Mouse (Mus musculus) MN1 (cell line): Measurements from ENCODE around the gene Postn.

Experiments
- DNase-seq: peaks from one replicate; pipeline ENCODE4 v3.0.0-alpha.2; 2016; ENCODE audit warnings: low spot score

Gene Postn

GRCm38 (mm10) chr3:54360897-54361296 is at the start of gene Postn:
Gene Postn, plus strand, starts transcription at chr3:54361109.
- DNase-seq: no peak

GRCm38 (mm10) chr3:54314055-54314454 is 46.9 kb upstream of the Postn start:
- DNase-seq: no peak

- peak; percentile 19 for DNase-seq
These were observed 7.8 kb upstream of the Postn start for GRCm38 (mm10) chr3:54352891-54353652.

GRCm38 (mm10) chr3:54357561-54357960 is 3.3 kb upstream of the Postn start:
- DNase-seq: peak; percentile 8

- DNase-seq: peak; percentile 32
These were observed 2.3 kb upstream of the Postn start for GRCm38 (mm10) chr3:54358463-54359189.

DNA sequence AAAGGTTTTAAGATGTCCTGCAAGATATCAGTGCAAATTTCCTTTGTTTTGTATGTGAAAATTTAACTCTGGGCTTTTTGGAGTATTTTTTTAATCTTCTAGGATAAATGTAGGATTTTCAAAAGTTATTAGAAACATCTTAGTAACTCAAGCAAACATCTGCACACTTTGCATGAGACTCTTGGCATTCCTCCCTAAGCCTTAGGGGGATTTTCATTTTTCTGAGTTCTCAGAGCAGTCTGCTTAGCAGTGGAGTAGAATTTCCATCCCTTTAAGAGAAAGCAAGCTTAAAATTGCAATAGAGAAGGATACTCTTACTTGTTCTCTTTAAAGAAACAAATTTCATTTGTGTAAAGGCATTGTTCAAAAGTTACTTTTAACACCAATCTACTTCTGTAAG is 747 bp downstream of the Postn start:
- no peak for DNase-seq

GRCm38 (mm10) chr3:54371015-54371414 is 10.1 kb downstream of the Postn start:
- no peak for DNase-seq

- DNase-seq: no peak
These were observed 11.7 kb downstream of the Postn start for GRCm38 (mm10) chr3:54372625-54373024.

GRCm38 (mm10) chr3:54376014-54376413 is 15.1 kb downstream of the Postn start:
- DNase-seq: no peak

DNA sequence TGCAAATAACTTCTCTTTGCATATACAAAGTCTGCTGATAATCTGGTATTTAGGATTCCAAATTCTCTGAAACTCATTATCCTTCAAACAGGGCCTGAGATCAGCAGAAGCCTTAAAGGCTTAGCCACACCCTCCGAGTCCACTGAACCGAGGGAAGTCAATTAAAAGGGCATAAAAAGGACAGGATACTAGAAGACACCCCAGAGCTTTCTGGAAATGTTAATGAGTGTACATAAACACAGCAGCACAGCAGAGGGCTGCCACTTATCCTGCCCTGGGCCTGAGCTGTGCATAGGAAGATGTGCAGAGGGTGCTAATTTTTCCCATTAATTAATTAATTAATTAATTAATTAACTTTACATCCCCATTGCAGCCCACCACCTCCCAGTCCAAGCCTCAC is 16.7 kb downstream of the Postn start:
- no peak for DNase-seq

DNA sequence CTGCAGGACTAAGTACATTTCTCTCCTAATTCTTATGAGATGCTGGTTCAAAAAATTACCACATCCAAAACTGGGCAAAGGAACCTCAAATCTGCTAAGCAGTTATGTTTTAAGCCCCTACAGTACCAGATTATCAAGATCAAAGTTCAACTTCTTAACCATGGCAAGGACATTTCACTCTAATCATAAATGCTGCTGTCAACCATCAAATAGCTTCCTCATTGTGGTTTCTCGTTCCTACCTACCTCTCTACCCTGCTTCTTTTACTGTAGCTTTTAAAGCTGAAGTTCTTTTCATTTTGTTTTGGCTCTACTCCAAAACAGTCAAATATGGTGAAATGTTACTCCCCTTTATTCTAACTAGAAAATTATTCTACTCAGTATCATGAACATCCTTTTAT is 17.2 kb downstream of the Postn start:
- DNase-seq: no peak

GRCm38 (mm10) chr3:54379981-54380380 is 19.1 kb downstream of the Postn start:
- DNase-seq: no peak

- DNase-seq: no peak
These were observed 38.4 kb downstream of the Postn start for GRCm38 (mm10) chr3:54399321-54399720.

DNA sequence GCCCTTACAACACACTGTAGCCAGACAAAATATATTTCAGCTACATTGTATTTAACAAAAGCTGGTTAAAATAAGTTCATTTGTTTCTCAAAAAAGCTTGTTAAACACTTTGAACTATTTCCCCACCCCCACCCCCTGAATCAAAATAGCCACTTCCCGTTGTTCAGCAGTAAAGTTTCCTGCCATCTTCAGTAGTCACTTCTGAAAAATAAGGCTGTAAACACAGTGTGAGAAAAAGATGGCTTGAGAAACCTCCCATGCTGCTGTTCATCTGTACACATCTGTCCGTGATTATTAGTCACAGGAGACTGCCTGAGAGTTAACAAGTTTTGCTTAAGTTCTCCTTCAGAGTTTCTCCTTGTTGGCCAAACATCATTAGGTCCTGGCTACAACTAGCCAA is 39.0 kb downstream of the Postn start:
- no peak for DNase-seq

DNA sequence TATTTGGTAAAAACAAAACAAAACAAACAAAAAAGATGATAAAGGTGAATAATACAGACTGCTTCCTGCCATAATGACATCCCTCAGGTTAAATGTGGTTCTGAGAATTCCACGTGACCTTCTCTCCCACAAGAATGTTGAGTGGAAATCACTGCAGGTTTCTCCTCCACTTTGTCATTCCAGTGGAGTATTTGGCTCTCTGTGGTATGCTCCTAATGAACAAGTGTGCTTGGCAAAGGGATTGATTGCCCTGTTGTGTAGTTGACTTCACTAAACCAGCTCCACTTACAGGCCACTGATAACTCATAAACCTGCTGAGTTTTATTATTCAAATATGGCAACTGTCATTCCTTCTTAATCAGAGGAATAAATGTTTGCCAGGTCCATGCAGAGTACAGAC is 39.7 kb downstream of the Postn start:
- DNase-seq: no peak

DNA sequence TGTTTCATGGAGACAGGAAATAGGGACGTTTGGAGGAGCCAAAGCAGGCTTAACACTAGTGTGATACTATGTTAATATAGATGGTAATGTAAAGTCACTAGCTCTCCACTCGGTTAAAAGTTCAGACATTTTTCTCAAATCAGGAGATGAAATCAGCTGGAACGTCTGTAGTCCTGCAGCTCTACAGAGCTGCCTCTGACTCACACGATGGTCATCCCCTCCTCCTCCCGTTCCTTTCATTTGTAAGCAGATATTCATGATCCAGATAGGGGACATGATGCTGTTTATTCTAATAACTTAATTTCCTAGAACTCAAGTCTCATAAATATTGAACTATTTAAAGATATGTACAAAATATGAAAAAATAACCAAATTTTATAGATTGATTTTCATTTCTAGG is 40.8 kb downstream of the Postn start:
- DNase-seq: no peak

GRCm38 (mm10) chr3:54403791-54404190 is 42.9 kb downstream of the Postn start:
- no peak for DNase-seq

DNA sequence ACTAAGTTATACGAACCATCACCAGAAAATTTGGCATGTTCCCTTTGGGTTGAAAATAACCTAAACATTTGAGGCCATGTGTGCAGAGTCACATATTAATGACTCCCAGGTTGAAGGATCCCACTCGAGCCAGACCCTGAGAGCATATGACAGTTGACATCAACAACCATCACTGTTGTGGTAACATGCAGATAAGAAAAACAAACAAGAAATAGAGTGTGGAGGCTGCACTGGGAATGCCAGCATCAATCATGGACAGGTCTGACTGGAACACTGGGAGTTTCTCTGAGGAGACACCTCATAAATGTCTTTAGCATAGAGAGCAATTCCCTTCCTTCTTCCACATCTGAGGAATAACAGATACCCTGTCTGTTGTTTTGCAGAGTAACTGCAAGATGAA is 45.7 kb downstream of the Postn start:
- no peak for DNase-seq

GRCm38 (mm10) chr3:54411052-54411451 is 50.1 kb downstream of the Postn start:
- no peak for DNase-seq

GRCm38 (mm10) chr3:54412885-54413583 is 52.1 kb downstream of the Postn start:
- DNase-seq: no peak

- DNase-seq: no peak
These were observed 52.6 kb downstream of the Postn start for GRCm38 (mm10) chr3:54413584-54413897.

DNA sequence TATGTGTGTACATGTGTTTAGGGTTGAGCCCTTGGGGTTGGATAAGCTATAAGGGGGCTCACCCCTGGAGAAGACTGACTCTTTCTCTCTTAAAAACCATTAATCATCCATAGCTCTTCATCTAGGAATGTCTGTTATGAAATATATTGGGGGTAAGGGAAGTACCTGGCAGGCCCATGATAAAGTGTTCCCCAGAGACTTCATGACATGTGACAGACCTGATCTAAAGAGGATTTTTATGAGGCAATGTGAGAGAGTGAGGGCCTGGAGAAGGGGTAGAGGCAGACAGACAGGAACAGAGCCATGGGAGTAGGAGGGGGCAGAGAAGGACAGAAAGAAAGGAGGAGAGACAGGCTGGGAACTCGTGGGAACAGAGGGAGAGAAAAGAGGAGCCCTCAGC is 53.5 kb downstream of the Postn start:
- no peak for DNase-seq

- DNase-seq: no peak
These were observed 57.0 kb downstream of the Postn start for GRCm38 (mm10) chr3:54417833-54418386.
